Mouse (Mus musculus) cerebral cortex, adult 2 months (tissue): ENCODE measurements around the gene Rab14.

Experiments used
- WGBS: fragments of 180-500 bp; shearing (Covaris S2); methylation state at CpG from one replicate; pipeline ENCODE4 v1.1.7; 2018; 5-methylcytosine and 5-hydroxymethylcytosine counted together

The Rab14 gene

GRCm38 (mm10) chr2:35153844-35154554 lies 46.9 kb downstream of the Rab14 start:
- WGBS: 87% methylated on average over 8 of the region's 8 CpGs

GRCm38 (mm10) chr2:35153179-35153578 lies 47.7 kb downstream of the Rab14 start:
- WGBS: 89% methylated on average over 6 of the region's 6 CpGs

GRCm38 (mm10) chr2:35151303-35151882 lies 49.5 kb downstream of the Rab14 start:
- 96% methylated on average over 13 of the region's 13 CpGs for WGBS

- 93% methylated on average over 10 of the region's 10 CpGs for WGBS
Measured at GRCm38 (mm10) chr2:35148806-35149205, 52.1 kb downstream of the Rab14 start.

GRCm38 (mm10) chr2:35141673-35142072 lies 59.2 kb downstream of the Rab14 start:
- WGBS: 88% methylated on average over 3 of the region's 3 CpGs

GRCm38 (mm10) chr2:35138576-35138975 lies 62.3 kb downstream of the Rab14 start:
- WGBS: 73% methylated on average over 1 of the region's 1 CpGs

GRCm38 (mm10) chr2:35133891-35134290 lies 67.0 kb downstream of the Rab14 start:
- WGBS: 75% methylated on average over 5 of the region's 5 CpGs

- 13% methylated on average over 5 of the region's 5 CpGs for WGBS
Measured at GRCm38 (mm10) chr2:35132662-35133055, 68.3 kb downstream of the Rab14 start.

GRCm38 (mm10) chr2:35131991-35132661 lies 68.8 kb downstream of the Rab14 start:
- 2% methylated on average over 21 of the region's 21 CpGs for WGBS
